Mouse (Mus musculus): ENCODE measurements around the gene Creg1.

Gene Creg1

GRCm38 (mm10) chr1:165781911-165782310 is 18.4 kb downstream of the Creg1 start:
- DNase-seq (ENCODE audit: extremely low spot score, low spot score) = no peak

- peak; percentile 65 for DNase-seq (ENCODE audit: extremely low spot score, low spot score)
Observed at GRCm38 (mm10) chr1:165786296-165786695, 22.8 kb downstream of the Creg1 start.

GRCm38 (mm10) chr1:165788511-165788910 is 25.0 kb downstream of the Creg1 start, which contains the start of gene Cd247:
Gene Cd247 (plus strand): TSS chr1:165788681.
- DNase-seq (ENCODE audit: extremely low spot score, low spot score) = no peak

GRCm38 (mm10) chr1:165789066-165789660 is 25.6 kb downstream of the Creg1 start:
- no peak for DNase-seq (ENCODE audit: extremely low spot score, low spot score)

DNA sequence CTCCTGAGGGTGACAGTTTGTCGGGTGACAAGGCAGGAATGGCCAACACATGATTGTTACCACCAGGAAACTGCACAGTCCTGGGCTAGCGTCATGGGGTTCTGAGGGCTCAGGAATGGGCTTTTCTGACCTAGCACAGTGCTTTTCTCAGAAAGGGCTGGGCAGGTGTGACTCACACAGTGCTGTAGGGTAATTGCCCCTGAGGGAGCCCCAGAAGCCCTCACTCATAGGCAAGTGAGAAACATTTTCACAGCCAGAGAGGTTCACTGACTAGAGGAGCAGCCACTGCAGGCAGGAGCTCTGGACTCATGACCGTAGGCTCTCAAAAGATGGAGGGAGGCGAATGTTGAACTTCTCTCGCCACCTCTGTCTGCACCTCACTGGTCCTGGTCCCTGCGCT is 26.4 kb downstream of the Creg1 start:
- no peak for DNase-seq (ENCODE audit: extremely low spot score, low spot score)

GRCm38 (mm10) chr1:165790461-165791210 is 27.1 kb downstream of the Creg1 start:
- DNase-seq (ENCODE audit: extremely low spot score, low spot score) = no peak

GRCm38 (mm10) chr1:165791411-165791810 is 27.9 kb downstream of the Creg1 start:
- DNase-seq (ENCODE audit: extremely low spot score, low spot score) = no peak

DNA sequence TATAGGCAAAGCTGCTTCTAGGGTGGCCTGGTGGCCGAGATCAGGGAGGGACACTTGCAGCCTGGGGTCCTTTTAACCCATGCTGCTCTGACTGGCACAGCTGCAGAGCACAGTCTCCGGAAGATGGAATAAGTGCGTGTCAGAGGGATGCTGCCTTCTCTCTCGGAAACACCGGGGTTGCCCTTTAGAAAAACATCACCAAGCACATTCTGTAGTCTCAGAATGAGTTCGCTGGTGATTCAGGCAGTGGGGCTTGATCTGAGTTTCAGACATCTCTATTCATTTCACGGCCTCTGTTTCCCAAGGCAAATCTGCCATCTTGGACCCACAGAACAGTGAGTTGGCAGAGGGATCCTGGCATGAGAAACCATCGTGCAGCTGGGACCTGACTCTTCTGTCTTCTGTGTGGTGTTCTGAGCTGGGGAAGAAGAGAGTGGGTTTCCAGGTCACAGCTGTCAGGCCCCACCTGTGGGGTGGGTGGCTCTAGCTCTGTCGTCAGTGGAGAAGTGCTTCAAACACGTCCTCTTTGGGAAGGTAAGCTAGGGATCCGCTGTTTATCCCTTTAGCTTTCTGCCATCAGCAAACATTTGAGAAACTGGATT is 38.3 kb downstream of the Creg1 start:
- DNase-seq (ENCODE audit: extremely low spot score, low spot score) = no peak

DNA sequence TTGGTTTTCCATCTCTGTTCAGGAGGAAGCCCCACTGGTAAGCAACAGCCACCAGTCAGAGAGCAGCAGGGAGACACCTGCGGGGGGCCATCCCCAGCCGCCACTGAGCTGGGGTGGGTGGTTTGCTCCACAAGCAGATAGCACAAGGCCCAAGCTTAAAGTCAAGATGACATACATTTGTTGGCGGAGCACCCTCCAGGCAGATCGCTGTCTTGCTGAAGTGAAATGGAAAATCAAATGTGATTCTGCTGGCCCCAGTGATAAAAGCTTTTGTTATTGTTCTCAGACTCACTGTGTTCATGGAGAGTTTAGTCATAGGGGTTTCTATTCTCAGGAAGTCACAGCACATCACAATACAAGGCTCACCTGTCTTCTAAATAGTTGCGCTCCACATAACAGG is 39.6 kb downstream of the Creg1 start:
- no peak for DNase-seq (ENCODE audit: extremely low spot score, low spot score)

GRCm38 (mm10) chr1:165804133-165804532 is 40.6 kb downstream of the Creg1 start:
- no peak for DNase-seq (ENCODE audit: extremely low spot score, low spot score)

DNA sequence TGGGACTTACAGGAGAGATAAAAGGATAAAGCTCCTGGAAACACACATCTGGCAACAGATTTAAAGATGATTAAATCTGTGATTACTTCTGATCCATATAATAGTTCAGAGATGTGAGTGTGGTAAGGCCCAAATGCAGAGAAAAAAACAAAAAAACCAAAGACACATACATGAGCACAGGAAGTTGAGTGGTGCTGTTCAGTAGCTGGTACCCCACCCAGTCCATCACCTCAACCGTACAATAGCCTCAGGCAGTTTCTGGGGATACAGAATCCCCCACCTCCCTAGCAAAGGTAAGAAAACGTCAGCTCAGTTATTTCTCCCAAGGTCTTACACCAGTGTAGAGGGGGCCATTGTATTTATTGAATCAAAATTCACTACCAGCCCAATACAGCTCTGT is 47.1 kb downstream of the Creg1 start:
- DNase-seq (ENCODE audit: extremely low spot score, low spot score) = no peak

- no peak for DNase-seq (ENCODE audit: extremely low spot score, low spot score)
Observed at GRCm38 (mm10) chr1:165811170-165811569, 47.6 kb downstream of the Creg1 start.

DNA sequence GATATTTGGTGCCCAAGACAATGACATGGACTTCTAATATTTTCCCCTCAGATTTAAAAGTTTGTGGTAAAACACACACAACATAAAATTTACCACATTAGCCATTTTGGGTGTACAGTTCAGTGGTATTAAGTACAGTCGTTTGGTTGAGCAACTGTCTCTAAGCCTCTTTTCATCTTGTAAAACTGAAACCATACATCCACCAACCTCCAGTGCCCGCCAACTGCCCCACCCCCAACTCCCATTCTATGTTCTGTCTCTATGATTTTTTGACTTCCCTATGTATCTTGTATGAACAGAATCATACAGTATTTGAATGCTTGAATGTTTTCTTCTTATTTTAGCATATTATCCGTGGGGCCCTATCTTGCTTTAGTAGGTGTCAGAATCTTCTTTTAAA is 49.2 kb downstream of the Creg1 start:
- DNase-seq (ENCODE audit: extremely low spot score, low spot score) = no peak

DNA sequence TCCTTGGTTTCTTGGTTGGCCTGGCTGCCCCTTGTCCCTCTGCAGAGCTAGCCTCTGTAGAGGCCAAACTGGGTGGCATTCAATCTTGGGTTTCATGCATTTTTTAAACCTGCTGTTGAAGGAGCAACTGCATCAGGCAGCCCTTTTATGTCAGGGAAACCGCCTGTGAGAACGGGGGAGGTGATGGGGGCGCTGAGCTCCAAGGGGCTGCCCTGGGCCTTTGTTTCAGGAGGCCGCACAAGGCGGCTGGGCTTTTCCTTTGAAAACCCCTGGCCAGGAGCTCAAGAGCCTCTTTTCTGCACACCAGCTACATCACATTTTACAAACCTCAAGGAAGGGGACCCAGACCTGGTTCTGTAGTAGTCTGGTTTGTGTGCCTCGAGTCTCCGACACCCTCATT is 50.6 kb downstream of the Creg1 start:
- peak; percentile 67 for DNase-seq (ENCODE audit: extremely low spot score, low spot score)

DNA sequence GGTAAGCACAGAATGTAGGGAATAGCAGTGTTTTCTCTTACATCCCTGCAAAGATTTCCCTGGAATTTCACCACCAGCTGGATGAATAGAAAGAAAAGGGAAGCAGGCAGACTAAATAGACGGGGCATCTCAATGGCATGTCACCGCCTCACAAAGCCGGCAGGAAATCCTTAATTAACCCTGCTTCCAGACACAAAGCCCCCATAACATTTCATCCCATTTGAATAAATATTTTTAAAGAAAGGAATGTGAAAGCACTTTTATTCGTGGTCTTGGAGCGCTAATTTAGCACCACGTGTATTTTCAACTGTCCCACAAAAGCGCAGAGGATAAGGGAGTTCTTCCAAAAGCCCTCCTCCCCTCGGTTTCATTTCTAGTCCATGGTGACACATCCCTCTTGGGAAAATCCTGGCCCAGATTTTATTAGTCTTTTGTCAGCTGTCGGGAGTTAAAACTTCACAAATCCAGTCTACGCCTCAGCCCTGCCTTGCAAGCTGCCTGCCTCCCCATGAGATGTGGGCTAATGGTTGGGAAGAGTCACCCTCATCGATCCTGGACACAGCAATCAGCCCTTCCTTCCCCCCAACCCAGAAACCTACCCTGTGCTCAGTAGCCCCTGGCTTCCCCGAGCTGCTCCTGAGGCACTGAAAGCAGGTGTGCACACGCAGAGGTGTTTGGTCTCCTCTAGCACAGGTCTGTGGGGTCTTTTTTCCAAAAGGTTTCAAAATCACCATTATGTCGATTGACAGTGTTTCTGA is 51.2 kb downstream of the Creg1 start:
- DNase-seq (ENCODE audit: extremely low spot score, low spot score) = no peak

DNA sequence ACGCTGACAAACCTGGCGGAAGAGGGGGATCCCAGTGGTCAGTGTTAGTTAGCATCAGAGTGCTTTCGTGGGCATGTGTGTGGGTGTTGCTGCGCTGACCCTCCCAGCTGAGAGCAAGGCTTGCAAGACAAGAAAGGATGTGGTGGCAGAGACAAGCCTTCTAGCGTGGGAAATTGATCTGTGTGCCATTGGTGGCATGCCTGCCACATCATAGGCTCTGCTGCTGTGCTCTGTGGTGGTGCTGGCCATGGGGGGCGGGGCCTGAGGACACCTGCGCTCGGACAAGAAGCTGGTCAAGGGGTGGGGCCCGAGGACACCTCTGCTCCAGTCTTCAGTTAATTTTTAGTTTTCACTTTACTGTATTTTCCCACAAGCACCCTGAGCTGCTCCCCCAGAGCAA is 52.8 kb downstream of the Creg1 start:
- no peak for DNase-seq (ENCODE audit: extremely low spot score, low spot score)

GRCm38 (mm10) chr1:165817264-165817663 is 53.7 kb downstream of the Creg1 start:
- DNase-seq (ENCODE audit: extremely low spot score, low spot score) = no peak

DNA sequence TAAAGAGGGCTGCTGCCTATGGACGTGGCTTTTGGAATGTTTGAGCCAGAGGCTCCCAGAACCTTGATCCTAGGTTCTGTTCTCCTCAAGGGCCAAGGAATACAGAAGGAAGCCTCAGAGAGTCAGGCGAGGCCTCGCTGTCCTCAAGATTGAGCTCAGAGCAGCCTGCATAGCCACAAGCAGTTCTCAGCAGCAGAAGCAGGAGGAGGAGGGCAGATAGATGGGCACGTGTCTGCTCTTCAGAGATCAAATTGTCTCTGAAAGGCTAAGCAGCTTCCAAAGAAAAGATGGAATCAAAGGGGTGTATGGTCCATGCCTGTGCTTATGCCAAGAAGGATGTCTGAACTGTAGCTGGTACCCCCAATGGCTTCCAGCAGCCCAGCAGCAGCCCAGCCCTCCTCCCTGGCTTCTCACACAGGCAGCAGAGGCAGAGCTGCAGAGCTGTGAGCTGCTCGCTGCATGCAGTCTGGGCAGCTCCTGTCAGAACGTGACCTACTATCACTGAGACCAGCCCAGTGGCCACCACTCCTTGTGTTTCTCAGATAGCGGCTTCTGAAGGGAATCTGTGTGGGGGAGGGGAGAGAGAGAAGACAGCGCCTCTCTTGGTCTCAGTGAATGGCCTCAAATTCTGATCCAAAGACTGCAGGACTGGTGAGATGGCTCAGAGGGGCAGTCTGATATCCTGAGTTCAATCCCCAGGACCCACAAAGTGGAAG is 54.8 kb downstream of the Creg1 start:
- no peak for DNase-seq (ENCODE audit: extremely low spot score, low spot score)

DNA sequence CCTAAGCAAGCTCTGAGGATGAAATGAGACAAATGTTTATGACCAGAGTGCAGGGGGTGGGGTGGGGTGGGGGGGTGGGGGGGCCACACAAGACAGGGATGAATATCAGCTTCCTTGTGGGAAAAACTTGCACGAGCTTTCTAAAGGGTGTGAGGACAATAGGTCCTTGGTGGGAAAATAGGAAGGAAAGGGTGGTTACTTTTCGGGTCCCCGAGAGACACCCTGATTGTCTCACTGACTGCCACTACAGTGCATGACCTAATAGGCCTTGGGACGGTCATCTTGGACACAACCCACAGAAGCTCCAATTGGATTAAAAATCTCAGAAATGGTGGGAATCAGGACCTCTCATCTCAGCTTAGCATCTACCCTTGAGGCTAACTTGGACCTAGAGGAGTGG is 55.6 kb downstream of the Creg1 start:
- no peak for DNase-seq (ENCODE audit: extremely low spot score, low spot score)

DNA sequence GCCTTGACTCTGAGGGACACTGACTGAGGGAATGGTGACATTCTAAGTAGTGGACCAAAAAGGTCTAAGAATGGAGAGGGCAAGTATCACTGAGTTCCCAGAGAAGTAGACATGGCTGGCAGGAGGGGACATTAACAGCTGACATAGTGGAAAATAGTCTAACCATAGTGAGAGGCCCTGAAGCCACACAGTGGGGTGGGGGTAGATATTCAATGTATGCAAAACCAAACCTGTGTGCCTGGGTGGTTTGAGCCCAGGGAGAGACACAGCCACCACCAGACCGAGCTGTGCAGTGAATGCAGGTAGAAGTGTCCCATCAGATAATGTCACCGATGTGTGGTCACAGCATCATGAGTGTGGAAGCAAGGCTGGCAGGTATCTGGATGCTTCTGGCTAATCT is 58.5 kb downstream of the Creg1 start:
- DNase-seq (ENCODE audit: extremely low spot score, low spot score) = no peak
